Mouse (Mus musculus) embryo, embryonic 9.5 days (tissue): Measurements from ENCODE around the gene Mesp2.
A peak's percentile ranks its signal among the peaks of the same experiment; 100 is the strongest.

ENCODE experiments used
- DNase-seq: peaks from one replicate; pipeline ENCODE4 v3.0.0-alpha.2; 2017; ENCODE audit errors: extremely low spot score

The Mesp2 gene

GRCm38 (mm10) chr7:79803887-79804286, 6.6 kb upstream of the Mesp2 start:
- DNase-seq, result no peak

GRCm38 (mm10) chr7:79808561-79808960, 2.0 kb upstream of the Mesp2 start:
- no peak for DNase-seq

GRCm38 (mm10) chr7:79813409-79813808, 2.9 kb downstream of the Mesp2 start:
- no peak for DNase-seq

GRCm38 (mm10) chr7:79818321-79818720, 7.8 kb downstream of the Mesp2 start:
- no peak for DNase-seq

GRCm38 (mm10) chr7:79819515-79819914, 9.0 kb downstream of the Mesp2 start:
- DNase-seq, result no peak

DNA sequence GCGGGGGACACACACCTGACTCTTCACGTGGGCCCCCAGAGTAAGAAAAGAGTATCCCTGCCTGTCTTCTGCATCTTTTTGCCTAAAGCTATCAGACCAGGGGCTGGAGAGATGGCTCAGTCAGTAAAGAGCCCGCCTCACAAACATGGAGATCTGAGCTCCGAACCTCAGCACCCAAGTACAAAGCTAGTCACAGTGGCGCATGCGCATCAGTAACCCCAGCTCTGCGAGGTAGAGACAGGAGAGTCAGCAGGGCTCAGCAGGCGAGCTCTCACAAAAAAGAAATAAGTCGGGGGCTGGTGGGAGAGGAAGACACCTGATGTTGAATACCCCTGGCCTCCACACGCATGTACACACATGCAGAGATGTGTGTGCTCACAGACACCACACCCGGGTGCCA, 9.5 kb downstream of the Mesp2 start:
- DNase-seq, result no peak

DNA sequence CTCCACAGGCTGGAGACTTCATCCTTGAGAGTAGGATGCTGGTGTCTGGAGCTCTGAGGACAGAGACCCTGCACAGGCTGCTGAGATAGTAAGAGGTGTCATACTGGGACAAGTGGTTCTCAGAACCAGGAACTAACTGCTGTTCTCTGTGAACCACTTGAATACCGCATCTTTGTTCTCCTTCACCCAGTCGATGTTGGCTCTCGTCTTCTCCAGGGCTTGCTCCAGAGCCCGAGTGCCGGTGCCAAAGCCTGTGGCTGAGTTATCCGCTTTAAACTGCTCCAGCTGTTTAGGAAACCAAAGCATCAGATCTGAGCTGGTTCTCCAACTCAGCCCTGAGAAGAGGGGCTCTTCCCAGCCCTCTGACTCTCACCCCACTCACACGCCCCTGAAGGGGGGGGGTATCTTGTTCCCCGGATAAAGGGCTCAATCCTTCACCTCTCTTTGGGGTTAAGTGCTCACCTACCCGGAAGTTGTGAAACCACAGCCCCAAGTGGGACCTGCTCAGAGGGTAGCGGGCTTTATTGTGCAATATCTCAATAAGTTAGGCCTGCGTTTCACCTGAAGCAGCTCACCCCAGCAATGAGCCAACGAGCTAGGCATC, 11.7 kb downstream of the Mesp2 start:
- no peak for DNase-seq

- no peak for DNase-seq
Measured at GRCm38 (mm10) chr7:79828341-79828740, 17.8 kb downstream of the Mesp2 start.

DNA sequence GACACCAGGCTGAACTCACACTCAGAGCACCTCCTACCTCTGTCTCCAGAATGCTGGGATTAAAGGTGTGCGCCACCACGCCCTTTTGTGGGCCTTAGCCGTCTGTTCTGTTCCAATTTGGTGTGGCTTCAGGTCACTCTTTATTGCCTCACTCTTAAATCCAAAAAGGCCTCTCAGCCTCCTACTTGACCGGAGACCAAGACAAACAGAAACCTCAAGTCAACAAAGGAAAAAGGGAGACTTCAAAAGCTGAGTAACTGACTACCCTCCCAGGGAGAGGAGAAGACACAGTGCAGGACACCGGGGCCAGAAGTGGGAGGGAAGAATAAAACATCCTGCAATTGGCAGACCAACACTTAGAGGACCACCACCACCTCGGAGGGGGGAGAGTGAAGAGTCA, 20.6 kb downstream of the Mesp2 start:
- no peak for DNase-seq

DNA sequence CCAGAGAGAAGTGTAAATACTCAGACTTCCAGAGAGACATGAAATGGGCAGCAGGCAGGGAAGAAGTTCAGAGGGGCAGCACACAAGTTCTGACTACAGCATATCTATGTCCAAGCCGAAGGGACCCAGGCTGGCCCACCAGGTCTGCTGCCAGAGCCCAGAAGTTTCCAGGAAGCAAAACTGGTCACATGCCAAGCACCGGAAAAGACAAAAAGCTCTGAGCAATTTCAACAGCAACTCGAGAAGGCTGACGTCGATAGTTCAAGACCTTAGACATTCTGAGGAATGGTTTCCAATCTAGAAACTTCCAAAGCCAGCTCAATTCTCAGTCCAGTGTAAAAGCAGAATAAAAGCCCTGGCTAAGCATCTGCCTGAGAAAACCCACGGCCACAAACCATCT, 21.1 kb downstream of the Mesp2 start:
- no peak for DNase-seq

DNA sequence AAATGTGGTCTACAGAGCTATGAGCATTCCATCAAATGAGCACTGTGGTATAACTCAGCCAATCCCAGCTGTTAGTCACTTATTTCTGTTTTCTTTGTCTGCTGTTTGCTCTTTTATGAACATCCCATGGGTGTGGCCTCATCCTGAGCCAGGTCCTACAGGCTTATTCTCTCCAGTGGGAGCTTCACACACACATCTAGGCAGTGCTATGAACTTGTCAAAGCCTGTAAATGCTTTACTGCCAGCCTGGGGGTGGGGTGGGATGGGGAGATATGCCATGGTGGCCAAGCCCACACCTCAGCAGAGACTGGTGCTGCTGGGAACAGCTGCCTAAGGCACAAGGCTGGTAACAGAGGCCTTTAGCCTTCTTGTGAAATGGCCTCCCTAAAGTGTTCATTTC, 22.5 kb downstream of the Mesp2 start:
- DNase-seq, result no peak

DNA sequence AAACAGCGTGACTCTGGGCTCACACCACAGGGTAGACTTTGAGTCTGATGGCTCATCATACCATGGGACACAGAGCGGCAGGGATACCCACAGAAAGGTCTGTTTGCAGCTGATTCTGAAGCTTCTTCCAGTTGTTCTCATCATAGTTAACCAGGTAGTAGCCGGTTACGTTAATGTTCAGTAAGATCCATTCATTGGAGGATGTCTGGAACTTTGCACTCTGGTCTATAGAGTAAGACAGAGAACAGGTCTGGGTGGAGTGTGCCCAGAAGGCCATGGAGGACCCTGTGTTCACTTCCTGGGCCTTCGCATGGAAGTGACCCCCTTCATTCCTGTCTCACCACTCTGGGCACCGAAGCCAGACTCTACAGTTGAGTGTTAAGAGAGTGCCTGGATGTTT, 24.7 kb downstream of the Mesp2 start:
- no peak for DNase-seq

DNA sequence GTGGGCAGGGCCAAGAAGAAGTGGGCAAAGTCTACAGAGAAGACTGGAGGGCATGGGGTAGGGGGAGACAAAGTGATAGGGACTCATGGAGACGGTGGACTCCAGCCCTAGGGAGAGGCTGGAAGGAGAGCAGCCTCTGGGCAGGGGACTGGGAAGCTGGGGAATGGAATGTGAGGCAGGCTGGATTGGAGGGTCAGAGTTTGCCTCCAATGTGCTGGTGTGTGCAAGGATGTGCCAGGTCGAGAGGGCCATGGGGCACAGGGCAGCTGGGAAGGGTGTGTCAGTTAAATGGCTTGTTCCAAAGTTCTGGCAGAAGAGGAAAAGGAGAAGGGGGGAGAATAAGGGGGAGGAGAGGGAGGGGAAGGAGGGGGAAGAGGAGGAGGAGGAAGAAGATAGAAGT, 26.7 kb downstream of the Mesp2 start:
- DNase-seq, result no peak

DNA sequence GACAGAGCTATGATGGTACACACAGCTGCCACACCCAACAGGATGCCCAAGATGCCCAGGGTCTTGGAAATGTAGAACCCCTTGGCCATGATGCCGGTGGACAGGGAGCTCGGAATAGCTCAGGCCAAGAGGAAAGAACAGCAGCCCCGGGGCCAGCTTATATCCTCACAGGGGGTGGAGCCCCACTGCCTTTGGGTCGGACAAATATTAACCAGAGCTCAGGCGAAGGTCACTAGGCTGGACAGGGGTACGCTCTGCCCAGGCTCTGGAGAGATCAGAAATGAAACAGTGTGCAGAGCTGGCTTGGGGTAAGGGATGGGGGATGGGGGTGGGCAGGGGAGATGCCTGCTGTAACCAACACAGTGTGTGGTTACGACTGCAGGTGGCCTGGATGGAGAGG, 31.6 kb downstream of the Mesp2 start:
- no peak for DNase-seq

- DNase-seq, result no peak
Measured at GRCm38 (mm10) chr7:79844090-79844802, 33.7 kb downstream of the Mesp2 start.

DNA sequence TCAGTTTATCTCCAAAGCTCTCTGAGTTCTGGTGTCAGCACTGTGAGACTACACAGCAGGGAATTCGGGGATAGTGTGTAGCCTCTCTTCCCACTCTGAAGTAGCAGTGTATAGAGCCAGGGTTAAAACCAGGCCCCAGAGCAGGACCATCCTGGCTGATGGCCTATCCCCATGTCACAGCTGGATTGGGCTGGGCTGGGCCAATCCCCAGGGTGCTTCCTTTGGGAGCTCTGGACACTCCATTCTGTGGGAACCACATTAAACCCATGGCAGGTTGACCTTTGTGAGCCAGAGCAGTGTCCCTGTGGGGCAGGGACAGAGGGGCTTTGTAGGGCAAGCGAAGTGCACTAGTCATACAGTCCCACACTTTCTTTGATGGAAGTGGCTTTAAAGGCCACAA, 35.8 kb downstream of the Mesp2 start:
- no peak for DNase-seq

DNA sequence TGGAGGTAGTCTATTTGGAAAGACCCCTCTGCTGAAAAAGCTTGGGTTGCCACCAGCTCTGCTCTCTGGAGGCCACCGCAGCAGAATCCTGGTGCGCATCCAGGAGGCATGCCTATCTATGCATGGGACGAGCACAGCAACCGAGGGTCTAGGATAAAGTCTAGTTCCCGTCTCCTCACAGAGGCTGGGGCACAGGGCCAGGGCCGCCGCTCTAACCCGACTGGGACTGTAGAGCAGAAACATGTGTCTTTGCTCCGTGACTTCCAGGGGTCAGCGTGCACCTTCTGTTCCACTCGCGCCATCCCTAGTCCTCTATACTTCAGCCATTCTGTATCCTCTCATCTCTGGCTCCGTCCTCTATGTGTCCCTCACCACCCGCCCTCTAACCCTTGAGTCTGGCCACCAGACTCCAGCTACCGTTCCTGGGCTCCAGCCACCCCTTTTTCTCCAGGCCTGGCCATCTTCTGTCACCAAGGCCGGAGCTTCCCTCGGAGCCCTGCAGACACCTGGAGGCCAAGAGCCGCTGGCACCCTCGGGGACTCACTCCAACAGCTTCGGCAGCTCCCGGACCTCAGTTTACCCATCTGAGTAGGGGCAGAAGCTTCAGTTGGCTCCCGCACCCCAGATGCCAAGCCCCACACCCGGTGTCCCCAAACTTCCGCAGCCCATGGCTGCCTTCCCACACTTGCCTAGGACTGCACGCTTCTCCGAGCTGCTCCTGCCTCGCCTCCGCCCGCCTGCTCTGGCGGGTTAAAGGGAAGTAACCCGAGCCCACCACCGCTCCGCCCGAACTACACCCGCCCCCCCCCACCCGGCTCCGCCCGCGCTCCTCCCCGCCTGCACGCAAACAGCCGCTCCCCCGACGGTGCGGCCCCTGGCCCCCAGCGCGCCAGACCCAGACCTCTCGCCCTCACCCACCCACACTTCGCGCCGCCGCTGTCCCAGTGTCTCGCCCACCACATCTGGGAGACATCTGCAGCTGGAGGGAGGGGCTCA, 37.2 kb downstream of the Mesp2 start:
- DNase-seq, result peak; percentile 83

- no peak for DNase-seq
Measured at GRCm38 (mm10) chr7:79856305-79856704, 45.8 kb downstream of the Mesp2 start.

DNA sequence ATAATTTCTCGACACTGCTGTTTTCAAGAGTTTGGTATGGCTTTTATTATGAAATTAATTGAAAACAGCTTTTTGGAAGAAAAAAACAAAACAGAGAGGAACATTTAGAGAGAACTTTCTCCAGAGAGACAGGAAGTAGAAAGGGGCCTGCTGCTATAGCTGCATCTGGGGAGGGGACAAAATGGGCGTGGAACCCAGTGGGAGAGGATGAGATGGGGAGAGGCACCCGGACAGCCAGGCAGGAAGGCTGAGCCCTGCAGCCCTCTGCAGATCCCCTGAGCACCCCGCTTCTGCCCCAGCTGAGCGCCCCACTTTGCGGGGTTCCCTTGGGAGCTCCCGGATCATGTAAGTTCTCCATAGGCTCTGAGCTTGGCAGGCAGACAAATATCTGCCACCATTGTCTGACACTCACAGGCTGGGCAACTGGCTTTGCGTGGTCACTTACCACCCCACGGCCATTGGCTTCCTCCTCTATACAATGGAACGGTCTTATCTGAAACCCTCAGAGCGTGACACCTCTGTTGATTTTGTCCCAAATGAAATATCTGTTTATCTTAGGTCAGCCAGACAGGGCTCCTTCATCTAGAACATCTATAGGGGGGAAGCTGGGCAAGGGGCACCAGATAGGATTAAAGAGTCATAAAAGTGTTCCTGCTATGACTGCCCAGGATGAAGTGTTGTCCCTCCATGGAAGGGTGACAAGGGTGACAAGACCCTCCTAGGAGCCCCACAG, 47.8 kb downstream of the Mesp2 start:
- no peak for DNase-seq

DNA sequence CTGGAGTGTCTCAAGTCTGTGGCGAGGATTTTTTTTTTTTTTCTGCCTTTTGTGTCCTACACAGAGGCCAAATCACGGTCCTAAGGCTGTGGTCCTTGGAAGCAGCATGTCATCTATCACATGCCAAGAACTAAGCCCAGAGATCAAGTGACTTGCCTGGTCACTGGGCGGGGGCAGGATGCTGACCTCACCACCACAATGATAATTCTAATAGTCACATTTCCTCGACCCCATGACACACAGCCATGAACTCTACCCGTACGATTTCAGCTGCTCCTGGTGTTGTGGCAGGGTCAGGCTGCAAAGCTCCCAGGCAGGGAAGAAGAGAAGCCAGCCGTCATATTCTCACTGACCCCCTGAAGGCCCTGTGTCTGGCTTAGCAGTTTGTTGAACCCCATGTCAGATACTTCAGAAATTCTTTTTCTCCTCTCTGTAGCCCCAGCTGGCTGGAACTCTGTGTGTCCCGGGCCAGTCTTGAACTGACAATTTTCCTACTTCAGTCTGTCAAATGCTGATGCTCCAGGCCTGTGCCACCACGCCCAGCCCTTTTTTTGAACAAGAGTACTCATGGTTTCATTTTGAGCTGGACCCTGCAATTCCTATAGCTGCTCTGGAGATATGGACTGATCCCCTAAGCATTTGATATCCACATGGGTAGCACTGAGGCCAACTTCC, 48.6 kb downstream of the Mesp2 start:
- DNase-seq, result no peak

GRCm38 (mm10) chr7:79860811-79861210, 50.3 kb downstream of the Mesp2 start, which contains the start of gene Anpep:
TSS of gene Anpep (minus strand) at chr7:79861059.
- no peak for DNase-seq
